Mouse (Mus musculus) cerebellum, adult 2 months (tissue): ENCODE results near the gene Slc8a2.

Source experiments
- CTCF ChIP-seq: fragments of 200-500 bp; IDR thresholded peaks from 2 replicates; pipeline ENCODE4 v1.5.1; 2011; ENCODE audit warnings: low read depth, mild to moderate bottlenecking, control low read depth, low read length, moderate library complexity, borderline replicate concordance; ENCODE audit not compliant: insufficient read depth
- POLR2A ChIP-seq: fragments of 200-500 bp; IDR thresholded peaks from 2 replicates; pipeline ENCODE4 v1.6.1; 2011; ENCODE audit warnings: low read length, control low read depth, borderline replicate concordance; ENCODE audit not compliant: insufficient read depth

- TF ChIP-seq CTCF (no peak), POLR2A (no peak)
Measured at GRCm38 (mm10) chr7:16111284-16112090, 18.1 kb upstream of the Slc8a2 start.
